Mouse (Mus musculus): ENCODE measurements around the gene Tmem117. TPM values are rescaled to one million over a fixed set of nuclear protein-coding genes. Genes with fewer than 3 reads are reported as not detected.

Gene Tmem117
- total and polyA plus RNA-seq, 2 experiments from 2014 or later, result 11.6 to 13.8 TPM

GRCm38 (mm10) chr15:94981798-94982197, 352.8 kb downstream of the Tmem117 start:
- no peak for DNase-seq
- WGBS, result 80% methylated on average over 4 of the region's 4 CpGs
- no peak for ATAC-seq
- Histone ChIP-seq H3K4me1 (ENCODE audit: insufficient read depth) (no peaks in the 10 kb centered on the region), H3K9ac (no peak overlapping the region), H3K4me2 (ENCODE audit: low read depth) (no peak overlapping the region), H3K36me3 (ENCODE audit: insufficient read depth) (no peaks in the 10 kb centered on the region), H3K9me3 (ENCODE audit: low read length) (no peaks in the 10 kb centered on the region), H3K4me3 (ENCODE audit: low read depth, low read length) (no peak overlapping the region), H3K27me3 (ENCODE audit: insufficient read depth, low read length) (no peaks in the 10 kb centered on the region), H3K27ac (ENCODE audit: low read depth, low read length) (no peak overlapping the region)
- TF ChIP-seq CTCF (IDR thresholded peaks at IDR 0.05; ENCODE audit: low read depth), result no peak

- Histone ChIP-seq H3K36me3 (ENCODE audit: insufficient read depth) (no peaks in the 10 kb centered on the region), H3K4me3 (ENCODE audit: low read depth, low read length) (no peak overlapping the region), H3K27ac (ENCODE audit: low read depth, low read length) (no peak overlapping the region), H3K4me2 (ENCODE audit: low read depth) (no peak overlapping the region), H3K9me3 (ENCODE audit: low read length) (no peaks in the 10 kb centered on the region), H3K4me1 (ENCODE audit: insufficient read depth) (no peaks in the 10 kb centered on the region), H3K9ac (no peak overlapping the region), H3K27me3 (ENCODE audit: insufficient read depth, low read length) (no peaks in the 10 kb centered on the region)
- ATAC-seq (no peak), DNase-seq (no peak)
- TF ChIP-seq CTCF (IDR thresholded peaks at IDR 0.05; ENCODE audit: low read depth), result no peak
- WGBS, result 69% methylated on average over 9 of the region's 9 CpGs
Measured at GRCm38 (mm10) chr15:94995352-94995751, 366.3 kb downstream of the Tmem117 start.

- Histone ChIP-seq H3K27ac (ENCODE audit: low read depth, low read length) (peak overlapping the region; percentile 3; the same call in 1 of the 2 replicates), H3K9ac (no peak overlapping the region), H3K4me3 (ENCODE audit: low read depth, low read length) (no peak overlapping the region), H3K9me3 (ENCODE audit: low read length) (no peaks in the 10 kb centered on the region), H3K4me2 (ENCODE audit: low read depth) (no peak overlapping the region), H3K4me1 (ENCODE audit: insufficient read depth) (peaks cover 3% of the 10 kb centered on the region; the same call in 1 of the 2 replicates), H3K36me3 (ENCODE audit: insufficient read depth) (no peaks in the 10 kb centered on the region), H3K27me3 (ENCODE audit: insufficient read depth, low read length) (no peaks in the 10 kb centered on the region)
- ATAC-seq (peak; percentile 47; the same call in 1 of the 2 replicates), DNase-seq (peak; percentile 67)
- TF ChIP-seq CTCF (IDR thresholded peaks at IDR 0.05; ENCODE audit: low read depth), result no peak
- 21% methylated on average over 8 of the region's 8 CpGs for WGBS
Measured at GRCm38 (mm10) chr15:95005121-95005824, 376.2 kb downstream of the Tmem117 start.

GRCm38 (mm10) chr15:95022251-95022650, 393.2 kb downstream of the Tmem117 start:
- DNase-seq (peak; percentile 70), ATAC-seq (peak; percentile 27)
- Histone ChIP-seq H3K27ac (ENCODE audit: low read depth, low read length) (no peak overlapping the region), H3K9ac (no peak overlapping the region), H3K4me3 (ENCODE audit: low read depth, low read length) (no peak overlapping the region), H3K9me3 (ENCODE audit: low read length) (no peaks in the 10 kb centered on the region), H3K36me3 (ENCODE audit: insufficient read depth) (no peaks in the 10 kb centered on the region), H3K27me3 (ENCODE audit: insufficient read depth, low read length) (no peaks in the 10 kb centered on the region), H3K4me2 (ENCODE audit: low read depth) (no peak overlapping the region), H3K4me1 (ENCODE audit: insufficient read depth) (no peaks in the 10 kb centered on the region)
- WGBS, result 55% methylated on average over 7 of the region's 7 CpGs
- TF ChIP-seq CTCF (IDR thresholded peaks at IDR 0.05; ENCODE audit: low read depth), result no peak

GRCm38 (mm10) chr15:95024401-95024800, 395.4 kb downstream of the Tmem117 start:
- no peak for DNase-seq
- no peak for TF ChIP-seq CTCF (IDR thresholded peaks at IDR 0.05; ENCODE audit: low read depth)
- H3K9ac ChIP-seq, result no peak overlapping the region
- H3K4me1 ChIP-seq (ENCODE audit: insufficient read depth), result 0 out of 2 replicates have a peak, but pooled peaks cover 7% of the 10 kb centered on the region
- H3K36me3 ChIP-seq (ENCODE audit: insufficient read depth), result no peaks in the 10 kb centered on the region
- H3K4me3 ChIP-seq (ENCODE audit: low read depth, low read length), result no peak overlapping the region
- no peaks in the 10 kb centered on the region for H3K9me3 ChIP-seq (ENCODE audit: low read length)
- H3K4me2 ChIP-seq (ENCODE audit: low read depth), result no peak overlapping the region
- 80% methylated on average over 6 of the region's 6 CpGs for WGBS
- H3K27me3 ChIP-seq (ENCODE audit: insufficient read depth, low read length), result no peaks in the 10 kb centered on the region
- ATAC-seq, result no peak
- H3K27ac ChIP-seq (ENCODE audit: low read depth, low read length), result no peak overlapping the region

GRCm38 (mm10) chr15:95028862-95029486, 399.9 kb downstream of the Tmem117 start:
- no peak for DNase-seq
- Histone ChIP-seq H3K4me1 (ENCODE audit: insufficient read depth) (0 out of 2 replicates have a peak, but pooled peaks cover 7% of the 10 kb centered on the region), H3K4me2 (ENCODE audit: low read depth) (no peak overlapping the region), H3K4me3 (ENCODE audit: low read depth, low read length) (no peak overlapping the region), H3K27ac (ENCODE audit: low read depth, low read length) (no peak overlapping the region), H3K27me3 (ENCODE audit: insufficient read depth, low read length) (no peaks in the 10 kb centered on the region), H3K9ac (no peak overlapping the region), H3K36me3 (ENCODE audit: insufficient read depth) (no peaks in the 10 kb centered on the region), H3K9me3 (ENCODE audit: low read length) (no peaks in the 10 kb centered on the region)
- 25% methylated on average over 13 of the region's 13 CpGs for WGBS
- peak; percentile 72; the same call in 1 of the 2 replicates for ATAC-seq
- no peak for TF ChIP-seq CTCF (IDR thresholded peaks at IDR 0.05; ENCODE audit: low read depth)

- H3K27ac ChIP-seq (ENCODE audit: low read depth, low read length), result no peak overlapping the region
- H3K9ac ChIP-seq, result no peak overlapping the region
- H3K4me3 ChIP-seq (ENCODE audit: low read depth, low read length), result no peak overlapping the region
- DNase-seq (no peak), ATAC-seq (no peak)
- no peak overlapping the region for H3K4me2 ChIP-seq (ENCODE audit: low read depth)
- no peak for TF ChIP-seq CTCF (IDR thresholded peaks at IDR 0.05; ENCODE audit: low read depth)
- 38% methylated on average over 5 of the region's 5 CpGs for WGBS
- H3K9me3 ChIP-seq (ENCODE audit: low read length), result no peaks in the 10 kb centered on the region
- H3K27me3 ChIP-seq (ENCODE audit: insufficient read depth, low read length), result no peaks in the 10 kb centered on the region
- H3K4me1 ChIP-seq (ENCODE audit: insufficient read depth), result 0 out of 2 replicates have a peak, but pooled peaks cover 7% of the 10 kb centered on the region
- H3K36me3 ChIP-seq (ENCODE audit: insufficient read depth), result no peaks in the 10 kb centered on the region
Measured at GRCm38 (mm10) chr15:95029487-95029875, 400.4 kb downstream of the Tmem117 start.

Data from forebrain, postnatal 0 days (tissue).